Mouse (Mus musculus): ENCODE results near the gene Dlg2.

DNA sequence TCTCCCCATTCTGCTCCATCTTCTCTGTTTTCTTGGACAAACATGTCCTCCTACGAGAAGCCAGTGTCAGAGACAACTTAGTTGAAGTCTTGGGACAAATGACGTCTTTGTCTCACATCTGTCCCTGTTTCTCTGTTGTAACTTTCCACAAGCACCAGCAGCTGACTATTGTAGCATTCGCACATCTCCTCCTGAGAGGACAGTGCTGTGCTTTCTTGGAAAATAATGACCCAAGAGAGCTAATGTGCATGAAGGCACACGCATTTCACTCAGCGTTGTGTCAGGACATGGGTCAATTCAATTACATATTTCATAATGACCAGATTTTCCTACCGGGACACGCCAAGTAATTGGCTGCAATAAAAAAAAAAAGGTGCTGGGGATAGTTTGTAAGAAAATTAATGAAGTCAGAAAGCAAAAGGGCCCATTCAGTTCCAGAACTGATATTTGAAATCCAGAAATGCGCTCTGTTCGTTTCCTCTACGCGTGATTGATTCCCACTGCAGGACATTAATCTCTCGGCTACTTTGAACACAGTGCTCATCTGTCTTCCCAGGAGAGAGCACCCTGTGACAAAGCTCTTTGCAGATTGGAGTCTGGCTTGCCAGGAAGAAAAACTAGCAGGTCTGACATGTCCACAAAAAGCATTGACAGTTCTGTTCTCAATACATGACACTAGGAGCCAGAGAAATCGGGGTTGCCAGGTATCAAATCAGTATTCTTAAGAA, 1846.0 kb downstream of the Dlg2 start:
- TF ChIP-seq GATA1 (IDR thresholded peaks at IDR 0.05; ENCODE audit: borderline replicate concordance, low read length): no peak
- TF ChIP-seq FLI1 (IDR thresholded peaks at IDR 0.05; ENCODE audit: low read length): no peak
